Mouse (Mus musculus) heart, embryonic 13.5 days (tissue): ENCODE measurements around the gene Adgrf1. TPM values are rescaled to one million over a fixed set of nuclear protein-coding genes. Genes with fewer than 3 reads are reported as not detected.
A peak's percentile ranks its signal among the peaks of the same experiment; 100 is the strongest.

ENCODE experiments used
- ATAC-seq: fragments of 200-750 bp; cut with Nextera tagmentation; 2 replicates; pipeline ENCODE4 v1.8.0; 2017; ENCODE audit warnings: moderate TSS enrichment; ENCODE audit not compliant: insufficient number of reproducible peaks, low FRiP score, low TSS enrichment; ENCODE audit errors: extremely low read depth
- H3K27ac ChIP-seq: fragments of 300-500 bp; sonication (generic); replicated peaks from 2 replicates; pipeline ENCODE4 v1.5.1; 2015; ENCODE audit warnings: moderate library complexity, mild to moderate bottlenecking, inconsistent platforms
- H3K27me3 ChIP-seq: fragments of 300-500 bp; sonication (generic); replicated peaks from 2 replicates; pipeline ENCODE4 v1.6.1; 2015; ENCODE audit warnings: mild to moderate bottlenecking, inconsistent platforms
- H3K36me3 ChIP-seq: fragments of 300-500 bp; sonication (generic); 2 replicates; pipeline ENCODE4 v1.6.1; 2015; ENCODE audit warnings: mild to moderate bottlenecking, inconsistent platforms
- H3K4me1 ChIP-seq: fragments of 300-500 bp; sonication (generic); 2 replicates; pipeline ENCODE4 v1.6.1; 2015; ENCODE audit warnings: inconsistent platforms
- H3K4me2 ChIP-seq: fragments of 300-500 bp; sonication (generic); 2 replicates; pipeline ENCODE4 v1.6.1; 2015; ENCODE audit warnings: inconsistent platforms, mild to moderate bottlenecking, moderate library complexity
- H3K4me3 ChIP-seq: fragments of 300-500 bp; sonication (generic); 2 replicates; pipeline ENCODE4 v1.5.1; 2015; ENCODE audit warnings: moderate library complexity, mild to moderate bottlenecking, inconsistent platforms
- H3K9ac ChIP-seq: fragments of 300-500 bp; sonication (generic); 2 replicates; pipeline ENCODE4 v1.6.1; 2015; ENCODE audit warnings: inconsistent platforms, mild to moderate bottlenecking, moderate library complexity
- H3K9me3 ChIP-seq: fragments of 300-500 bp; sonication (generic); 2 replicates; pipeline ENCODE4 v1.6.1; 2016; ENCODE audit warnings: inconsistent platforms
- WGBS: fragments of 180-500 bp; shearing (Covaris S2); methylation state at CpG from one replicate; pipeline ENCODE4 v1.1.7; 2015; ENCODE audit warnings: mixed read lengths; 5-methylcytosine and 5-hydroxymethylcytosine counted together
- polyA plus RNA-seq: library from polyadenylated mRNA; unstranded; fragments of >200 nt; fragmentation: Nextera tagmentation; extraction: Ambion mirVana; gene quantifications from 2 replicates; pipeline ENCODE4 v1.2.1, GENCODE M21; 2015

Adgrf1 gene
- 0.13 TPM in 1 of 2 replicates, not detected in the other for polyA plus RNA-seq

GRCm38 (mm10) chr17:43270161-43270560 is at the start of gene Adgrf1:
Gene Adgrf1, plus strand, starts transcription at chr17:43270329.
- 46% methylated on average over 6 of the region's 6 CpGs for WGBS
- Histone ChIP-seq H3K4me2 (no peak within 1 kb of the TSS), H3K9me3 (no peaks in the 10 kb centered on the region; the same call in 1 of the 2 replicates), H3K4me3 (no peak within 1 kb of the TSS), H3K9ac (no peak within 1 kb of the TSS), H3K27ac (no peak within 1 kb of the TSS), H3K36me3 (no peaks in the 10 kb centered on the region), H3K4me1 (peaks cover 4% of the 10 kb centered on the region; the same call in 1 of the 2 replicates), H3K27me3 (no peaks in the 10 kb centered on the region)
- no peak for ATAC-seq

GRCm38 (mm10) chr17:43226101-43226500 is 44.0 kb upstream of the Adgrf1 start:
- Histone ChIP-seq H3K4me1 (peaks cover 3% of the 10 kb centered on the region; the same call in 1 of the 2 replicates), H3K4me3 (no peak overlapping the region), H3K36me3 (no peaks in the 10 kb centered on the region), H3K27me3 (peaks cover 20% of the 10 kb centered on the region), H3K9ac (no peak overlapping the region), H3K4me2 (no peak overlapping the region), H3K27ac (no peak overlapping the region), H3K9me3 (no peaks in the 10 kb centered on the region)
- WGBS: 76% methylated on average over 6 of the region's 6 CpGs
- no peak for ATAC-seq

DNA sequence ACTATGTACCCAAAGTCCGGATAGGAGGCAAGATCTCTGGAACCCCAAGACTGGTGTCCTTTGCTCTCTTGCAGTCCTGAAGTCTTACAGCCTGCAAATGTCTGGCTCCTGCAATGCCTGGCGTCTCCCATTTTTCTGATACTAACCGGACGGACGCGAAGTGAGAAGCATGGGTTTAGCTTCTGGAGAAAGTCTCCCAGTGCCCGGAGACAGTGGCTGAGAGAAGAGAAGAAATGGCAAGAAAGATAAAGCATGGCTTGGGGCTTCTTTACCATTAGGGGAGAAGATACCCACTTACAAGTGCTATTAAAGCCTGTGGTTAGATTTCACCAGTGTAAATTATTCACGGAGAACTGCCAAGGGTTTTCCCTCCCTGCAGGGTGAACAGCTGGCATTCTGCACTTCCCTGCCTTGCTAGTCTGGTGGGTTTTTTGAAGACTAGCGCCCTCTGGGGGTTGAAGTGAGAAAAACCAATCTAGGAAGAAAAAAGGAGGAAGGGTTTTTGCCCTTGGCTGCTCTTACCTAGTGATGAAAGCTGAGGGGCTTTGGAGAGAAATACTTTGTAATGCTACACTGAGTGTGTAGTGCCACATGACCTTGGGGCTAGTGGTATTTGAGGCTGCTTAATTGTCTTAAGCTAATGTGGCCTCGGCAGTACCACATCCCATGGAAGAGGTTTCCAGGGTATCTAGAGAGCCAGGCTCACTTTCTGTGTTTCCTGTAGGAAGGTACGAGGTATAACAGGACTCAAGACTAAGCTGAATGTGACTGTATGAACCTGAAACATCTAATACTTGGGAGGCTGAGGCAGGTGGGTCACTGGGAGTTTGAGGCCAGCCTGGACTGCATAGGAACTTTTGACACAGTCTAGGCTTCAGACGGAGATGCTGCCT is 40.3 kb upstream of the Adgrf1 start:
- Histone ChIP-seq H3K27ac (no peak overlapping the region), H3K36me3 (no peaks in the 10 kb centered on the region), H3K4me1 (peaks cover 3% of the 10 kb centered on the region; the same call in 1 of the 2 replicates), H3K9me3 (no peaks in the 10 kb centered on the region), H3K27me3 (peaks cover 20% of the 10 kb centered on the region), H3K4me3 (no peak overlapping the region), H3K9ac (0 out of 2 replicates have a peak overlapping the region, but pooled peaks have one; percentile 38), H3K4me2 (peak overlapping the region; percentile 54)
- no peak for ATAC-seq
- 35% methylated on average over 12 of the region's 12 CpGs for WGBS

- 67% methylated on average over 7 of the region's 7 CpGs for whole genome bisulfite sequencing
- Histone ChIP-seq H3K9ac (no peak overlapping the region), H3K27me3 (peaks cover 20% of the 10 kb centered on the region), H3K4me2 (no peak overlapping the region), H3K27ac (no peak overlapping the region), H3K36me3 (no peaks in the 10 kb centered on the region), H3K4me3 (no peak overlapping the region), H3K9me3 (no peaks in the 10 kb centered on the region), H3K4me1 (peaks cover 3% of the 10 kb centered on the region; the same call in 1 of the 2 replicates)
- no peak for ATAC-seq
These were observed 39.3 kb upstream of the Adgrf1 start for GRCm38 (mm10) chr17:43230821-43231220.

DNA sequence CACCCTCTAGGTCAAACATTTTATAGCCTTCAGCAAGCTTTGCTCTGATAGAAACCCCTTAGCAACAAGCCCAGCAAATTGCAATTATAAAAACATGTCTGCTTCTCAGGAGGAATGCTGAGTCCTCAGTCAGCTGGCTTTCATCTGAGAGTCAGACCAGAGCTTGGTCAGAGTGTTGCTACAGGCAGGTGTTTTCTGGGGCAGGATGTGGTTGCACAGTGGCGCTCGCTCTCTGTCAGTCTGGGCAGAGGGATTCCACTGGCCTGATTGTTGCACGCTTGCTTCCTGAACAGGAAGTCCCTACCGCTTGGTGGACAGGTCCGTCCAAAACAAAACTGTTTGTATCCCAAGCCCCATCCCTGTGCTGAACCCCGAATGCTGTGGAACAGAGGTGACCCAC is 37.4 kb upstream of the Adgrf1 start:
- Histone ChIP-seq H3K4me2 (no peak overlapping the region), H3K4me1 (peaks cover 3% of the 10 kb centered on the region; the same call in 1 of the 2 replicates), H3K27ac (no peak overlapping the region), H3K9ac (no peak overlapping the region), H3K4me3 (no peak overlapping the region), H3K36me3 (no peaks in the 10 kb centered on the region), H3K27me3 (peaks cover 17% of the 10 kb centered on the region), H3K9me3 (no peaks in the 10 kb centered on the region)
- 56% methylated on average over 6 of the region's 6 CpGs for WGBS
- no peak for ATAC-seq

GRCm38 (mm10) chr17:43236656-43237250 is 33.4 kb upstream of the Adgrf1 start:
- Histone ChIP-seq H3K27me3 (no peaks in the 10 kb centered on the region), H3K27ac (no peak overlapping the region), H3K9ac (no peak overlapping the region), H3K4me3 (no peak overlapping the region), H3K4me1 (peaks cover 15% of the 10 kb centered on the region), H3K36me3 (no peaks in the 10 kb centered on the region), H3K9me3 (no peaks in the 10 kb centered on the region), H3K4me2 (no peak overlapping the region)
- WGBS: 74% methylated on average over 14 of the region's 14 CpGs
- no peak for ATAC-seq

GRCm38 (mm10) chr17:43239035-43239434 is 31.1 kb upstream of the Adgrf1 start:
- WGBS: 72% methylated on average over 6 of the region's 6 CpGs
- Histone ChIP-seq H3K9ac (no peak overlapping the region), H3K27me3 (no peaks in the 10 kb centered on the region), H3K4me1 (peaks cover 15% of the 10 kb centered on the region), H3K36me3 (no peaks in the 10 kb centered on the region), H3K9me3 (no peaks in the 10 kb centered on the region), H3K27ac (no peak overlapping the region), H3K4me3 (no peak overlapping the region), H3K4me2 (no peak overlapping the region)
- ATAC-seq: no peak

GRCm38 (mm10) chr17:43241134-43241533 is 29.0 kb upstream of the Adgrf1 start:
- ATAC-seq: 0 out of 2 replicates have a peak, but pooled peaks have one; percentile 25
- H3K27ac ChIP-seq: peak overlapping the region; percentile 38; the same call in 1 of the 2 replicates
- H3K9ac ChIP-seq: no peak overlapping the region
- no peak overlapping the region for H3K4me2 ChIP-seq
- H3K27me3 ChIP-seq: no peaks in the 10 kb centered on the region
- H3K4me1 ChIP-seq: peaks cover 15% of the 10 kb centered on the region
- H3K36me3 ChIP-seq: no peaks in the 10 kb centered on the region
- H3K4me3 ChIP-seq: no peak overlapping the region
- 18% methylated on average over 10 of the region's 10 CpGs for WGBS
- no peaks in the 10 kb centered on the region for H3K9me3 ChIP-seq

GRCm38 (mm10) chr17:43242609-43243008 is 27.5 kb upstream of the Adgrf1 start:
- Histone ChIP-seq H3K9me3 (no peaks in the 10 kb centered on the region), H3K27ac (no peak overlapping the region), H3K4me2 (no peak overlapping the region), H3K4me1 (peaks cover 15% of the 10 kb centered on the region), H3K9ac (no peak overlapping the region), H3K36me3 (no peaks in the 10 kb centered on the region), H3K27me3 (no peaks in the 10 kb centered on the region), H3K4me3 (no peak overlapping the region)
- no peak for ATAC-seq
- 51% methylated on average over 3 of the region's 3 CpGs for WGBS

- Histone ChIP-seq H3K4me3 (no peak overlapping the region), H3K9ac (no peak overlapping the region), H3K9me3 (no peaks in the 10 kb centered on the region), H3K27me3 (no peaks in the 10 kb centered on the region), H3K36me3 (no peaks in the 10 kb centered on the region), H3K27ac (no peak overlapping the region), H3K4me1 (peaks cover 26% of the 10 kb centered on the region), H3K4me2 (no peak overlapping the region)
- ATAC-seq: no peak
- WGBS: 76% methylated on average over 6 of the region's 6 CpGs
These were observed 24.8 kb upstream of the Adgrf1 start for GRCm38 (mm10) chr17:43245364-43245763.

DNA sequence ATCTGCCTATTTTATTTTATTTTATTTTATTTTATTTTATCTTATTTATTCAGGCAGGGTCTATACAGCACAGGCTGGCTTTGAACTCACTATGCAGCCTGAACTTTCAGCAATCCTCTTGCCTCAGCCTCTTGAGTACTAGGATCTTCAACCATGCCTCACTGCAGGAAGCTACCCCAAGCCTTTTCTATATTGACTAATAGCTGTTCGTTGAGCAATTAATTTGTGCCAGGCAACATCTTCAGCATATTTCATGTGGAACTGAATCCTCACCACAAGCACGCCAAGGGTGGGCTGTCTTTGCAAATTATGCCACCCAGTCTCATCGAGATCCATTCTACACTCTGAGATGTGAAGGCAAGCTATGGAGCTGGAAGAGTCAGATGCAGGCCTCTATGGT is 22.9 kb upstream of the Adgrf1 start:
- H3K4me2 ChIP-seq: no peak overlapping the region
- no peaks in the 10 kb centered on the region for H3K27me3 ChIP-seq
- H3K36me3 ChIP-seq: no peaks in the 10 kb centered on the region
- H3K4me1 ChIP-seq: peaks cover 27% of the 10 kb centered on the region
- H3K4me3 ChIP-seq: no peak overlapping the region
- no peaks in the 10 kb centered on the region for H3K9me3 ChIP-seq
- no peak overlapping the region for H3K9ac ChIP-seq
- H3K27ac ChIP-seq: no peak overlapping the region
- 82% methylated on average over 3 of the region's 3 CpGs for WGBS
- ATAC-seq: no peak
